ENCODE assay signal across 15 mouse cellular contexts in genomic region chr10:43641169-43641945, GRCm38 (mm10).
DNase-seq lines count a peak whose midpoint lies in the region; ATAC-seq and TF ChIP-seq lines count a peak whose summit lies in the region.
"Had no signal": no experiment of that assay in that cellular context is flagged by ENCODE, and none has a peak within 500 bp of the region (broad histone marks: within the 10 kb centered on the region; RNA-seq: fewer than 3 reads in every experiment).

No protein-coding gene starts in this region.

- H3K4me3 ChIP-seq in liver, embryonic 13.5 days (replicated peaks), result no peak overlapping the region
- H3K4me3 ChIP-seq in hindbrain, postnatal 0 days (ENCODE audit: low read length), result no peak overlapping the region
- H3K4me3 ChIP-seq: embryonic facial prominence, embryonic 13.5 days; heart, adult 2 months; layer of hippocampus, adult 2 months; limb, embryonic 12.5 days had no signal

- 32% methylated on average over 14 of the region's 14 CpGs for WGBS in liver, embryonic 13.5 days (ENCODE audit: insufficient replicate concordance)
- WGBS in hindbrain, postnatal 0 days, result 78% methylated on average over 14 of the region's 14 CpGs

- intact Hi-C loops in left cerebral cortex, postnatal 36 days (cut with DNase I), result no loop called here

- peak overlapping the region; percentile 17; the same call in 1 of the 2 replicates for H3K4me2 ChIP-seq in liver, embryonic 13.5 days
- H3K4me2 ChIP-seq in hindbrain, postnatal 0 days (ENCODE audit: low read depth, low read length), result no peak overlapping the region
- H3K4me2 ChIP-seq: embryonic facial prominence, embryonic 13.5 days; limb, embryonic 12.5 days had no signal

- H3K27ac ChIP-seq in liver, embryonic 13.5 days, result peak overlapping the region; percentile 71
- H3K27ac ChIP-seq in hindbrain, postnatal 0 days, result no peak overlapping the region
- H3K27ac ChIP-seq: embryonic facial prominence, embryonic 13.5 days; heart, adult 2 months; layer of hippocampus, adult 2 months; limb, embryonic 12.5 days had no signal

- no peak for TF ChIP-seq CTCF in hindbrain, postnatal 0 days (IDR thresholded peaks at IDR 0.05; ENCODE audit: low read depth)

- H3K27me3 ChIP-seq in liver, embryonic 13.5 days, result no peaks in the 10 kb centered on the region
- no peaks in the 10 kb centered on the region for H3K27me3 ChIP-seq in hindbrain, postnatal 0 days (ENCODE audit: insufficient read depth, low read length)
- H3K27me3 ChIP-seq: embryonic facial prominence, embryonic 13.5 days; limb, embryonic 12.5 days had no signal

- DNase-seq in B cell, adult 2 months, result peak; percentile 42 to 46
- DNase-seq in adrenal gland, postnatal 10 days, result peak; percentile 8
- no peak for DNase-seq in liver, embryonic 13.5 days
- DNase-seq in left cerebral cortex, postnatal 36 days (ENCODE audit: low spot score in 2 of 2), result no peak
- no peak for DNase-seq in hindbrain, postnatal 0 days (ENCODE audit: low spot score)
- no peak for DNase-seq in cerebellum, adult 11-12 months
- DNase-seq: cerebellum, adult 8-10 months; heart, adult 2 months; heart, postnatal 4 days; kidney, adult 18-20 months; lung, postnatal 4 days had no signal

- peaks cover 66% of the 10 kb centered on the region for H3K4me1 ChIP-seq in liver, embryonic 13.5 days (replicated peaks)
- no peaks in the 10 kb centered on the region for H3K4me1 ChIP-seq in hindbrain, postnatal 0 days (ENCODE audit: insufficient read depth, low read length)
- H3K4me1 ChIP-seq: embryonic facial prominence, embryonic 13.5 days had no signal

- peak; percentile 80 for ATAC-seq in liver, embryonic 13.5 days (ENCODE audit: low read depth)
- ATAC-seq in neutrophil, adult 5-6 weeks (ENCODE audit: extremely low read depth, insufficient number of reproducible peaks, low FRiP score, poor library complexity, severe bottlenecking), result peak; percentile 76
- no peak for ATAC-seq in hindbrain, postnatal 0 days

- peak overlapping the region; percentile 26 for H3K9ac ChIP-seq in liver, embryonic 13.5 days
- H3K9ac ChIP-seq in hindbrain, postnatal 0 days (replicated peaks; ENCODE audit: low read length), result no peak overlapping the region
- H3K9ac ChIP-seq: embryonic facial prominence, embryonic 13.5 days; limb, embryonic 12.5 days had no signal

- no peaks in the 10 kb centered on the region for H3K9me3 ChIP-seq in liver, embryonic 13.5 days (replicated peaks)
- H3K9me3 ChIP-seq in hindbrain, postnatal 0 days (ENCODE audit: low read length), result no peaks in the 10 kb centered on the region
- H3K9me3 ChIP-seq: embryonic facial prominence, embryonic 13.5 days; limb, embryonic 12.5 days had no signal

- H3K36me3 ChIP-seq in liver, embryonic 13.5 days, result no peaks in the 10 kb centered on the region
- H3K36me3 ChIP-seq in hindbrain, postnatal 0 days (ENCODE audit: insufficient read depth, low read length), result no peaks in the 10 kb centered on the region
- H3K36me3 ChIP-seq: embryonic facial prominence, embryonic 13.5 days; limb, embryonic 12.5 days had no signal

Comparison
In these comparisons a context has a peak if more than half of its experiments do, and no peak if none do; other contexts are left out.
1. DNase-seq: peak in B cell, adult 2 months (2 of 2) and adrenal gland, postnatal 10 days (single experiment); none in liver, embryonic 13.5 days (single experiment), left cerebral cortex, postnatal 36 days (0 of 2), hindbrain, postnatal 0 days (single experiment) and cerebellum, adult 11-12 months (single experiment).